Mouse (Mus musculus): ENCODE data around the gene Efnb2. TPM values are rescaled to one million over a fixed set of nuclear protein-coding genes. Genes with fewer than 3 reads are reported as not detected.

Efnb2 gene
- polyA plus RNA-seq, 1 experiment from 2014 or later: 18.8 TPM

DNA sequence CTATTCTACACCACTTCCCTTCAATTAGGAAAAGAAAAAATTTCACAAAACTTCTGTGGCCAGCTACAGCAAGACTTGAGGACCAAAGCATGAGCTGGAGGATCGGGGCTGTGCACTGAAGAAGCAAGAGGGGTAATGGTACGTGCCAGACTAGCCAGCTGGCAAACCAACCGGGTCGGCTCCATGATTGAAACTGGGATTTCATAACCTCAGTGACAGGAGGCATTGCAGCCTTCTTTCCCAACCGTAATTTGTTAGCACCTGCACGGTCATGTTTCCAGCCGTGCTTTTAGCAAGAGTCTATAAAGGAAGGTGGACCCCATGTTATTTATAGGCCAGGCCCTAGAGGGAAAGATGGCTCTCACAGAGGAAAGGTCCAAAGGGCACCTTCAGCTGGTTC is 12.4 kb downstream of the Efnb2 start:
- Histone ChIP-seq H3K9me3 (ENCODE audit: control insufficient read depth, low read length) (no peaks in the 10 kb centered on the region), H3K9ac (ENCODE audit: low read length) (no peak overlapping the region), H3K27ac (ENCODE audit: low read depth) (no peak overlapping the region), H3K36me3 (ENCODE audit: control insufficient read depth, insufficient read depth, low read length) (no peaks in the 10 kb centered on the region), H3K4me3 (ENCODE audit: low read depth, low read length) (no peak overlapping the region), H3K4me1 (replicated peaks; ENCODE audit: control insufficient read depth, insufficient read depth, low read length) (peaks cover 22% of the 10 kb centered on the region), H3K4me2 (ENCODE audit: low read length) (no peak overlapping the region), H3K27me3 (replicated peaks; ENCODE audit: control insufficient read depth, insufficient read depth, low read length) (no peaks in the 10 kb centered on the region)
- no peak for DNase-seq (ENCODE audit: low spot score)
- whole genome bisulfite sequencing: 70% methylated on average over 7 of the region's 7 CpGs
- ATAC-seq (replicated peaks; ENCODE audit: low FRiP score, low TSS enrichment, low read depth): no peak

DNA sequence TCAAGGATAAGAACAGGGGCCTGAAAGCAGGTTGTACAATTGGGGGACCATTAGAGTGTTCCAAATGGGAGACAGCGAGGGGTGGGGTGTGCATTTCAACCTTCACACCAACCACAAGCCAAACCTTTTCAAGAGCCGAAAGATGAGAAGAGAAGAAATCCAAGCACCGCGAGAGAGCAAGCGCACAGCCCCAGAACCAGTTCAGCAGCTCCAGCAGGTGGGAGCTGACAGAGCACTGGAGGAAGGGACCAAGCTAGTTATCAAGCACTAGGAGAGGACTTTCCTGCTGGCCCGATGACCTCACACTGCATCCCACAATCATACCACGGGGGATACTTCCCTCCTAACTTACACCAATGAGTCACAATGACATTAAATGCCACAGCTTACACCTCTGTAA is 13.2 kb downstream of the Efnb2 start:
- Histone ChIP-seq H3K9me3 (ENCODE audit: control insufficient read depth, low read length) (no peaks in the 10 kb centered on the region), H3K4me2 (ENCODE audit: low read length) (no peak overlapping the region), H3K27me3 (replicated peaks; ENCODE audit: control insufficient read depth, insufficient read depth, low read length) (no peaks in the 10 kb centered on the region), H3K4me1 (replicated peaks; ENCODE audit: control insufficient read depth, insufficient read depth, low read length) (peaks cover 20% of the 10 kb centered on the region), H3K36me3 (ENCODE audit: control insufficient read depth, insufficient read depth, low read length) (no peaks in the 10 kb centered on the region), H3K4me3 (ENCODE audit: low read depth, low read length) (no peak overlapping the region), H3K9ac (ENCODE audit: low read length) (no peak overlapping the region), H3K27ac (ENCODE audit: low read depth) (no peak overlapping the region)
- WGBS: 68% methylated on average over 7 of the region's 7 CpGs
- ATAC-seq (replicated peaks; ENCODE audit: low FRiP score, low TSS enrichment, low read depth) (no peak), DNase-seq (ENCODE audit: low spot score) (no peak)

DNA sequence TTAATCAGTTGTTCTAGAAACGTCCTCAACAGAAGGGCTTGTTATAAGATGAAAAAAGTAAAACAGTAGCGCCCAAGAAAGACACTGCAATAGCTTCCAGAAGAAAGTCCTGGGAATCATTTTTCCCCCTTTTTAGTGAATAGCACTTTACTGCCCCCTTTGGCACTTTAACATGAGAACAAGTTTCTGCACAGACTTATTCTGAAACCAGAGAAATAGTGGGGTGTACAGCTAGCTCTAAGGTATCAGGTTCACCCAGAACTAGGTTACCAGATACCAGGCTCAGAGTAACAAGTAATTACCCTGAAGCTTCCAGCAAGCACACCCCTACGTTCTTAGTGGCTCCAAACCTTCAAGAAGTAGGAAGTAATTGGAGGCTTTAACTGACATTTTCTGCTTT is 13.7 kb downstream of the Efnb2 start:
- Histone ChIP-seq H3K4me3 (ENCODE audit: low read depth, low read length) (no peak overlapping the region), H3K27ac (ENCODE audit: low read depth) (no peak overlapping the region), H3K9me3 (ENCODE audit: control insufficient read depth, low read length) (no peaks in the 10 kb centered on the region), H3K4me1 (replicated peaks; ENCODE audit: control insufficient read depth, insufficient read depth, low read length) (peaks cover 20% of the 10 kb centered on the region), H3K27me3 (replicated peaks; ENCODE audit: control insufficient read depth, insufficient read depth, low read length) (no peaks in the 10 kb centered on the region), H3K36me3 (ENCODE audit: control insufficient read depth, insufficient read depth, low read length) (no peaks in the 10 kb centered on the region), H3K4me2 (ENCODE audit: low read length) (no peak overlapping the region), H3K9ac (ENCODE audit: low read length) (no peak overlapping the region)
- DNase-seq (ENCODE audit: low spot score) (no peak), ATAC-seq (replicated peaks; ENCODE audit: low FRiP score, low TSS enrichment, low read depth) (no peak)
- WGBS: 64% methylated on average over 3 of the region's 3 CpGs

DNA sequence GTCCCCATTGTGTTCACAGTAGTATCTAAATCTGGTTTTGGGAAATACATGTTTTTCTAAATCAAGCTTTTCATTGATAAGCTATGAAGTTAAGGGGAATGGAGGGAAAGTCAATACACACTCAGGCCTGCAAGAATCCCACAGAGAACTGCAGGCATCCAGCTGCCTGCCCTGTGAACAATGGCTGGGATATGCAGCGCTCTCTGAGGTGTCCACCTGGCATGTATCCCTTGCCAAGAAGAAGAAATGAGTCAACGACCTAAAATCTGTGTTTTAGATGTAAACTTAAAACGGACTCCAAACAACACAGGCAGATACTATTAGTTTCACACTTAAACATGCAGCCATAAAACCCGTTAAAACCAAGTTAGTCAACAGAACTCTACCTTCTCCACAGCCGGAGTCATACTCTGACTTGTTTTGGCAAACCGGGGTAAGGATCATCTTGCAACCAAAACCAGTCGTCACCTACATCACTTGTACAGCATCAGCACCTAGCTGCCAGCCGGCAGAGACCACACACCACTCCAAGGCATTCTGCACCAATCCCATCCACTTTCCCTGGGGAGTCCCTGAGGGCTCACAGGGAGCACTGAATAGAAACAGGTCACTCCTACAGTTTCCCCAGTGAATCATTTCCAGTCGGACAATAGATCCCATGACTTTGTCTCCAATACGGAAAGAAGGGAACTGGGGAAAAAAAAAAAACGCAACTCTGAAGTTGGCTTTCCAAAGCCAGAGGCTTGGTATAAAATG is 16.7 kb downstream of the Efnb2 start:
- H3K4me3 ChIP-seq (ENCODE audit: low read depth, low read length): no peak overlapping the region
- WGBS: 73% methylated on average over 11 of the region's 11 CpGs
- H3K27ac ChIP-seq (ENCODE audit: low read depth): no peak overlapping the region
- ATAC-seq (replicated peaks; ENCODE audit: low FRiP score, low TSS enrichment, low read depth): no peak
- no peak overlapping the region for H3K9ac ChIP-seq (ENCODE audit: low read length)
- no peaks in the 10 kb centered on the region for H3K36me3 ChIP-seq (ENCODE audit: control insufficient read depth, insufficient read depth, low read length)
- DNase-seq (ENCODE audit: low spot score): no peak
- no peaks in the 10 kb centered on the region for H3K9me3 ChIP-seq (ENCODE audit: control insufficient read depth, low read length)
- H3K27me3 ChIP-seq (replicated peaks; ENCODE audit: control insufficient read depth, insufficient read depth, low read length): no peaks in the 10 kb centered on the region
- H3K4me2 ChIP-seq (ENCODE audit: low read length): no peak overlapping the region
- peaks cover 5% of the 10 kb centered on the region for H3K4me1 ChIP-seq (replicated peaks; ENCODE audit: control insufficient read depth, insufficient read depth, low read length)

DNA sequence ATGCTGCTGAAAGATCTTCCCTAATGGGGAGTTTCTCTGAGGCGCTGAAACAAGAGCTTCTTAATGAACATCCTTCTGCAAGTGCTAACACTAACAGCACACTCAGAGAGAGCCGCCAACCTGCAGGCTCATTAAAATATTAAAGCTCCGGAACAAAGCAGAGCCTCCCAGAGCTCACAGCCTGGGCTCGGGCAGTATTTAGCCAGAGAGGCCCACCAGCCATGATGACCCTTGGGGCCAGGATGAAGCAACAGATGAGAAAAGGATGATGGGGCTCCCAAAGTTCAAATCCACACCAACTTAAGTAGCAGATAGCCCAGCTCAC is 20.8 kb downstream of the Efnb2 start:
- H3K27me3 ChIP-seq (replicated peaks; ENCODE audit: control insufficient read depth, insufficient read depth, low read length): no peaks in the 10 kb centered on the region
- H3K36me3 ChIP-seq (ENCODE audit: control insufficient read depth, insufficient read depth, low read length): peaks cover 12% of the 10 kb centered on the region
- no peak overlapping the region for H3K27ac ChIP-seq (ENCODE audit: low read depth)
- ATAC-seq (replicated peaks; ENCODE audit: low FRiP score, low TSS enrichment, low read depth): no peak
- no peak for DNase-seq (ENCODE audit: low spot score)
- 21% methylated on average over 4 of the region's 4 CpGs for WGBS
- no peaks in the 10 kb centered on the region; the same call in 1 of the 2 replicates for H3K4me1 ChIP-seq (replicated peaks; ENCODE audit: control insufficient read depth, insufficient read depth, low read length)
- H3K4me3 ChIP-seq (ENCODE audit: low read depth, low read length): no peak overlapping the region
- H3K9me3 ChIP-seq (ENCODE audit: control insufficient read depth, low read length): no peaks in the 10 kb centered on the region
- H3K4me2 ChIP-seq (ENCODE audit: low read length): no peak overlapping the region
- H3K9ac ChIP-seq (ENCODE audit: low read length): no peak overlapping the region

DNA sequence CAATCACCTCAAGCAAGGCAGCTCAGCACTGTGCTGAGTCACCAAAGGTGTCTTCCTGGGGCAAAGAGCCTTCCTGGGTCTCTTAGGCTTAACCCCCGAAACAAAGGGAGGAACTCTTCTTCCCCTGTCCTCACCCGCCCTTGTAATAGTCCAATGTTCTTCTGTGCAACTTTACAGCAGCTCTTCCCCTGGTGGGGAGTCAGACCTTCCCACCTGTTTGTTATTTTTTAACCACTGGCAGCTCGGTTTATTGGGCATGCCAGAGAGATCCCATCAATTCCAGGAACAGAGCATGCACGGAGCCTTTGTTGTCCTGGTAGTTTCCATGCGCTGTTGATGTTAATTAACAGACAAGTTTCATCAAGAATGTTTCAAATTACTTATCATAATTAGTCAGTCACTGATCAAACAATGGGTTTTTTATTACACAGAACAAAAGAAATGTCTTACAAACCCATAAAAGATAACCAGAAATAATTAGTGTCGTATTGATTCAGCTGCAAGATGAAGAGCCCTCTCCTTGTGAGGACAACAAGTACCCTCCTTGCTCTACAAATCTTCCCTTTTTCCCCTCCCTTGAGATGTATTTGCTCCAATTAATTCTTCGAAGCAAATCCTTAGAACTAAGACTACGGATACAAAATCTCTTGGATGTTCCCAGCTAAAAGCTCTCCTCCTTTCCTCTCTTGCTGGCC is 21.3 kb downstream of the Efnb2 start:
- Histone ChIP-seq H3K27ac (ENCODE audit: low read depth) (no peak overlapping the region), H3K9ac (ENCODE audit: low read length) (no peak overlapping the region), H3K4me3 (ENCODE audit: low read depth, low read length) (no peak overlapping the region), H3K4me1 (replicated peaks; ENCODE audit: control insufficient read depth, insufficient read depth, low read length) (no peaks in the 10 kb centered on the region; the same call in 1 of the 2 replicates), H3K27me3 (replicated peaks; ENCODE audit: control insufficient read depth, insufficient read depth, low read length) (no peaks in the 10 kb centered on the region), H3K9me3 (ENCODE audit: control insufficient read depth, low read length) (no peaks in the 10 kb centered on the region), H3K36me3 (ENCODE audit: control insufficient read depth, insufficient read depth, low read length) (peaks cover 12% of the 10 kb centered on the region), H3K4me2 (ENCODE audit: low read length) (no peak overlapping the region)
- 47% methylated on average over 8 of the region's 8 CpGs for WGBS
- ATAC-seq (replicated peaks; ENCODE audit: low FRiP score, low TSS enrichment, low read depth): no peak
- DNase-seq (ENCODE audit: low spot score): no peak

DNA sequence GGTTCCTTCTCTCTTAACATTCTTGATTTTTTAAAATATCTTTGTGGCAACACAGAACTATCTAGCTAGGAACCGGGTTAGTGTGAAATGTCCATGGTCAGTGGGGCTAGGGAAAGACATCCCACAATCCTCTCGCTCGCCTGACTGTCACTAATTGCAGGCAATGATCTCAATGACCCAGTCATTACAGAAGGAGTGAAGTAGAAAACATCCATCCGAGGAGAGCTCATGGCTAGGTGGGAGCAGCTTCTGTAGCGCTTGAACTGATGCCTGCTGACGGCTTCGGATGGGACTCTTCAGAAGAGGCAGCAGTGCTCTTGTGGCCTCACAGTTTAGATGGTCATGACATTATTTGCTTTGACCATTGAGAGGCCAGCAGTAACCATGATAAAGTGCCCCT is 29.6 kb downstream of the Efnb2 start:
- Histone ChIP-seq H3K27me3 (replicated peaks; ENCODE audit: control insufficient read depth, insufficient read depth, low read length) (no peaks in the 10 kb centered on the region), H3K4me2 (ENCODE audit: low read length) (no peak overlapping the region), H3K27ac (ENCODE audit: low read depth) (no peak overlapping the region), H3K4me3 (ENCODE audit: low read depth, low read length) (no peak overlapping the region), H3K4me1 (replicated peaks; ENCODE audit: control insufficient read depth, insufficient read depth, low read length) (no peaks in the 10 kb centered on the region), H3K9me3 (ENCODE audit: control insufficient read depth, low read length) (peaks cover 1% of the 10 kb centered on the region; the same call in 1 of the 2 replicates), H3K36me3 (ENCODE audit: control insufficient read depth, insufficient read depth, low read length) (peaks cover 12% of the 10 kb centered on the region; the same call in 1 of the 2 replicates), H3K9ac (ENCODE audit: low read length) (no peak overlapping the region)
- 78% methylated on average over 7 of the region's 7 CpGs for WGBS
- ATAC-seq (replicated peaks; ENCODE audit: low FRiP score, low TSS enrichment, low read depth): no peak
- no peak for DNase-seq (ENCODE audit: low spot score)

DNA sequence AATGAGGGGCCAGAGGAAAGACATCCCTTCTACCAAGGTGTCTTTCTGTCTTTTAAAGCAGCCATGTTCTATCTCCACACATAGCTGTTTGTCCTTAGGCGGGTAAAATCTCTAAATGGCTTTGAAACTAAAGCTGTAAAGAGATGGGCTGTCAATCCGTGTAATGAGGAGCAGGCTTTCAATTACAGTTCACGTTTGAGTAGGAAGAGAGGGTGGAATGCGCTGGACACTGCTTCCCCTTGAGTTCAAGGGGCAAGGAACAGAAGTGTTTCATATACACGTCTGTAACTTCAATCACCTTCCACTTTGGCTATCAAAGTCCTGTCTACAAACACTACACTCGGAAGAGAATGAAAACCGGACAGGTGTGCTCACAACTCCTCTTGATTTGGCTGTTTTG is 37.0 kb downstream of the Efnb2 start:
- Histone ChIP-seq H3K9ac (ENCODE audit: low read length) (no peak overlapping the region), H3K4me2 (ENCODE audit: low read length) (no peak overlapping the region), H3K4me3 (ENCODE audit: low read depth, low read length) (no peak overlapping the region), H3K27ac (ENCODE audit: low read depth) (no peak overlapping the region), H3K4me1 (replicated peaks; ENCODE audit: control insufficient read depth, insufficient read depth, low read length) (no peaks in the 10 kb centered on the region), H3K27me3 (replicated peaks; ENCODE audit: control insufficient read depth, insufficient read depth, low read length) (no peaks in the 10 kb centered on the region), H3K36me3 (ENCODE audit: control insufficient read depth, insufficient read depth, low read length) (peaks cover 44% of the 10 kb centered on the region), H3K9me3 (ENCODE audit: control insufficient read depth, low read length) (peaks cover 3% of the 10 kb centered on the region; the same call in 1 of the 2 replicates)
- 53% methylated on average over 7 of the region's 7 CpGs for WGBS
- DNase-seq (ENCODE audit: low spot score) (no peak), ATAC-seq (replicated peaks; ENCODE audit: low FRiP score, low TSS enrichment, low read depth) (no peak)

DNA sequence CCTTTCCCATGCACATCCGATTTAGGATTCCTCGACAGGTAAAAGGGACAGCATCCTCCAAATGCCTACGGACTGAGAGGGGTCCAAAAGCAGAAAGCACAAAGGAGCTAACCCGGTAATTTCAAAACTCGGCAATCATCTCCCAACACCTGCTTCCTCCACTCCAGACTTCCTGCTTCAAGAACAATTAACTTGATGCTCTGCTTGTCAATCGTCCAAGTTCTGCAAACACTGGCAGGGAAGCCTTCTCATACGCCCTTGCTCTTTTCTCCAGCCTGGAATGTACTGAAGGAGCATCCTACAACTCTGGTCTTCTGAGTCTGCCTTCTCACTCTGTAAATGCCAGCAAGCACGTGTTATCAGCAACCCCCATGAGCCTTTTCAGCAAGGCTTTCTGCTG is 37.6 kb downstream of the Efnb2 start:
- peaks cover 48% of the 10 kb centered on the region for H3K36me3 ChIP-seq (ENCODE audit: control insufficient read depth, insufficient read depth, low read length)
- peaks cover 3% of the 10 kb centered on the region; the same call in 1 of the 2 replicates for H3K9me3 ChIP-seq (ENCODE audit: control insufficient read depth, low read length)
- no peak for ATAC-seq (replicated peaks; ENCODE audit: low FRiP score, low TSS enrichment, low read depth)
- H3K4me3 ChIP-seq (ENCODE audit: low read depth, low read length): no peak overlapping the region
- H3K4me2 ChIP-seq (ENCODE audit: low read length): no peak overlapping the region
- 61% methylated on average over 8 of the region's 8 CpGs for WGBS
- H3K9ac ChIP-seq (ENCODE audit: low read length): no peak overlapping the region
- H3K4me1 ChIP-seq (replicated peaks; ENCODE audit: control insufficient read depth, insufficient read depth, low read length): no peaks in the 10 kb centered on the region
- no peak overlapping the region for H3K27ac ChIP-seq (ENCODE audit: low read depth)
- no peaks in the 10 kb centered on the region for H3K27me3 ChIP-seq (replicated peaks; ENCODE audit: control insufficient read depth, insufficient read depth, low read length)
- no peak for DNase-seq (ENCODE audit: low spot score)

All from intestine, embryonic 14.5 days (tissue).